ENCODE assay signal across 13 mouse cellular contexts in genomic region chr10:127214422-127214803, GRCm38 (mm10).
"Had no signal": no experiment of that assay in that cellular context is flagged by ENCODE, and none has a peak within 500 bp of the region (broad histone marks: within the 10 kb centered on the region; RNA-seq: fewer than 3 reads in every experiment).

No protein-coding gene starts in this region.

- H3K4me3 ChIP-seq: left cerebral cortex, adult 2 months had no signal

- H3K9ac ChIP-seq: liver, embryonic 14.5 days had no signal

- ATAC-seq: intestine, embryonic 16.5 days had no signal

- H3K4me2 ChIP-seq: midbrain, embryonic 11.5 days had no signal

- DNase-seq: kidney, adult 2 months; kidney, postnatal 36 days; layer of hippocampus, postnatal 36 days; lung, adult 2 months; lung, postnatal 14 days; lung, postnatal 4 days; midbrain, embryonic 14.5 days; thymus, postnatal 36 days had no signal

- H3K27ac ChIP-seq: kidney, postnatal 0 days; left cerebral cortex, adult 2 months; liver, embryonic 14.5 days had no signal
